Mouse (Mus musculus): ENCODE measurements around the gene Znrf2.

Gene Znrf2

DNA sequence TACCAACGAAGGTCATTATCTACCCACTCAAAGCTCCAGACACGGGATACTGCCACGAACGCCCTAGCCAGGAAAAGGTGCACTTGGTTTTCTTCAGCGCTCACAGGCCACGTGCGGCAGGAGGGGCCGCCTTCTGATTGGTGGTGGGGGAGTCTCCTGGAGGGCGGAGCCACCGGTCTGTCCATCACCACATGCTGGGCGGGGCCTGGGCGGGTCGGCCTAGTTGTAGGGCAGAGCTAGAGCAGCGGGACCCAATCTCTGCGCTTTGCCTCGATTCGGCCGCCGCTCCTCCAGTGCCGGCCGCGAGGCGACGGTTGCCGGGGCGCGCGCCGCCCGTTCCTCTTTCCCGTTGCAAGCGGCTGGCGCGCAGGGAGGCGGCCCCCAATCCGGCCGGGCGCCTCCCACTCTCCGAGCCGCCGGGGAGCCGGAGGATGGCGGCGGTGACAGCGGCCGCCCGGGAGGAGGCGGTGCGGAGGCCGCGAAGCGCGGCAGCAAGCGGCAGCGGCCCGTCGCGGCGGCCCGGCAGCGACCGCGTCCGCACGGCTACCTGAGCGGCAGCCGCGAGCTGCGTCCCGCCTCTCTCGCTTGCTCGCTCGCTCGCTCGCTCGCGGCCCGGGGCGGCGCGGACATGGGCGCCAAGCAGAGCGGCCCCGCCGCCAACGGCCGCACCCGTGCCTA lies at the start of gene Znrf2:
Gene Znrf2, plus strand, starts transcription at position 529 of the 678 bp plus-strand sequence.
- DNase-seq (ENCODE audit: low read depth, low spot score) = peak; percentile 97
- Histone ChIP-seq H3K36me3 (ENCODE audit: control insufficient read depth, insufficient read depth, low read length, poor library complexity, severe bottlenecking) (no peaks in the 10 kb centered on the region), H3K27me3 (ENCODE audit: control insufficient read depth, insufficient read depth, low read length, poor library complexity, severe bottlenecking) (no peaks in the 10 kb centered on the region)

DNA sequence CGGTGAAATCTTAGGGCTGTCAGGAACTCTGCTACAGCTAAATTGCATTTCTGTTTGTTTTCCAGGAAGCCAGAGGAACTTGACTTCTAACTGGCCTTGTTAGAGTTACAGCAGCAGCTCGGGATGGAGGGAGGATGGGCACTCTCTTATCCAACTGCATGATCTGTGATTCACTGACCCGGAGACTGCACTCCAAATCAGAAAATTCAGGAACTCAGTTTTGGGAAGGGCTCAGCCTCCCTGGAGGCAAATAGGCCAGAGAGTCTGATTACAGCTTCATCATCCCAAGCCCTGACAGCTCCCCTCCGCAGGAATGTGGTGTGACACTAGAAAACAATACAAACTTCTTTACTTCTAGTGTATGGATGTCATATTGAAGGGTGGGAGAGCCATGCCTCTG lies 49.0 kb upstream of the Znrf2 start:
- H3K36me3 ChIP-seq (ENCODE audit: control insufficient read depth, insufficient read depth, low read length, poor library complexity, severe bottlenecking) = no peaks in the 10 kb centered on the region
- H3K27me3 ChIP-seq (ENCODE audit: control insufficient read depth, insufficient read depth, low read length, poor library complexity, severe bottlenecking) = no peaks in the 10 kb centered on the region
- no peak for DNase-seq (ENCODE audit: low read depth, low spot score)

- Histone ChIP-seq H3K36me3 (ENCODE audit: control insufficient read depth, insufficient read depth, low read length, poor library complexity, severe bottlenecking) (no peaks in the 10 kb centered on the region), H3K27me3 (ENCODE audit: control insufficient read depth, insufficient read depth, low read length, poor library complexity, severe bottlenecking) (no peaks in the 10 kb centered on the region)
- no peak for DNase-seq (ENCODE audit: low read depth, low spot score)
Observed at GRCm38 (mm10) chr6:54770766-54771165, 46.0 kb upstream of the Znrf2 start.

- no peak for DNase-seq (ENCODE audit: low read depth, low spot score)
- Histone ChIP-seq H3K27me3 (ENCODE audit: control insufficient read depth, insufficient read depth, low read length, poor library complexity, severe bottlenecking) (no peaks in the 10 kb centered on the region), H3K36me3 (ENCODE audit: control insufficient read depth, insufficient read depth, low read length, poor library complexity, severe bottlenecking) (no peaks in the 10 kb centered on the region)
Observed at GRCm38 (mm10) chr6:54771171-54771570, 45.5 kb upstream of the Znrf2 start.

DNA sequence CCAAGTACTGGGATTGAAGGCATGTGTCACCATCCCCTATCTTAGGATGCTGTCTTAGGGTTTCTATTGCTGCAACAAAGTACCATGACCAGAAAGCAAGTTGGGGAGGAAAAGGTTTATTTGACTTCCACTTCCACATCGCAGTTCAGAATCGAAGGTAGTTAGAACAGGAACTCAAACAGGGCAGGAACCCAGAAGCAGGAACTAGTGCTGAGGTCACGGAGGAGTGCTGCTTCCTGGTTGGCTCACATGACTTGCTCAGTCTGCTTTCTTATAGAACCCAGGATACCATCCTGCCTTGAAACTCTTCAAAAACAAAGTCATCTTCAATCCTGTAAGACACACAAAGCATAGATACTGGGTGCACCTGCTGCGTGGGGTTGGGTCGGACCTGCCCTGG lies 44.6 kb upstream of the Znrf2 start:
- DNase-seq (ENCODE audit: low read depth, low spot score) = peak; percentile 49
- Histone ChIP-seq H3K36me3 (ENCODE audit: control insufficient read depth, insufficient read depth, low read length, poor library complexity, severe bottlenecking) (no peaks in the 10 kb centered on the region), H3K27me3 (ENCODE audit: control insufficient read depth, insufficient read depth, low read length, poor library complexity, severe bottlenecking) (no peaks in the 10 kb centered on the region)

DNA sequence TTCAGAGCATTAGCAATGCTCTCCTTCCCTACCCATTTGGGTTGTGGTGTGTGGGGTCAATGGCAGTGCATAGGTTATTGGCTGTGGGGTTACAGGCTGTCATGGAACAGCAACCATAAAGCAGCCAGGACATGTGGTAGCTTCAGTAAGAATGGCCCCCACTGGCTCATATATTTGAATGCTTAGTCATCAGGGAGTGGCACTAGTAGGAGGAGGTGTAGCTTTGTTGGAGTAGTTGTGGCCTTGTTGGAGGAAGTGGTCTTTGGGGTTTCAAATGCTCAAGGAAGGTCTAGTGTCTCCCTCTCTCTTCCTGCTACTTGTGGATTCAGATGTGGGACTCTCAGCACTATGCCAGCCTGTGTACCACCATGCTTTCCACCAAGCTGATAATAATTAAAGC lies 41.0 kb upstream of the Znrf2 start:
- no peak for DNase-seq (ENCODE audit: low read depth, low spot score)

GRCm38 (mm10) chr6:54777661-54778060 lies 39.1 kb upstream of the Znrf2 start:
- Histone ChIP-seq H3K27me3 (ENCODE audit: control insufficient read depth, insufficient read depth, low read length, poor library complexity, severe bottlenecking) (no peaks in the 10 kb centered on the region; the same call in 1 of the 2 replicates), H3K36me3 (ENCODE audit: control insufficient read depth, insufficient read depth, low read length, poor library complexity, severe bottlenecking) (no peaks in the 10 kb centered on the region)
- DNase-seq (ENCODE audit: low read depth, low spot score) = no peak

More for the DNA sequence above, 41.0 kb upstream of the Znrf2 start:
- H3K27me3 ChIP-seq (ENCODE audit: control insufficient read depth, insufficient read depth, low read length, poor library complexity, severe bottlenecking) = no peaks in the 10 kb centered on the region; the same call in 1 of the 2 replicates
- no peaks in the 10 kb centered on the region for H3K36me3 ChIP-seq (ENCODE audit: control insufficient read depth, insufficient read depth, low read length, poor library complexity, severe bottlenecking)

GRCm38 (mm10) chr6:54779968-54780367 lies 36.7 kb upstream of the Znrf2 start:
- no peaks in the 10 kb centered on the region; the same call in 1 of the 2 replicates for H3K27me3 ChIP-seq (ENCODE audit: control insufficient read depth, insufficient read depth, low read length, poor library complexity, severe bottlenecking)
- DNase-seq (ENCODE audit: low read depth, low spot score) = no peak
- H3K36me3 ChIP-seq (ENCODE audit: control insufficient read depth, insufficient read depth, low read length, poor library complexity, severe bottlenecking) = no peaks in the 10 kb centered on the region

- DNase-seq (ENCODE audit: low read depth, low spot score) = no peak
- Histone ChIP-seq H3K36me3 (ENCODE audit: control insufficient read depth, insufficient read depth, low read length, poor library complexity, severe bottlenecking) (no peaks in the 10 kb centered on the region), H3K27me3 (ENCODE audit: control insufficient read depth, insufficient read depth, low read length, poor library complexity, severe bottlenecking) (no peaks in the 10 kb centered on the region; the same call in 1 of the 2 replicates)
Observed at GRCm38 (mm10) chr6:54780569-54781304, 36.0 kb upstream of the Znrf2 start.

- no peak for DNase-seq (ENCODE audit: low read depth, low spot score)
Observed at GRCm38 (mm10) chr6:54781881-54782280, 34.8 kb upstream of the Znrf2 start.

DNA sequence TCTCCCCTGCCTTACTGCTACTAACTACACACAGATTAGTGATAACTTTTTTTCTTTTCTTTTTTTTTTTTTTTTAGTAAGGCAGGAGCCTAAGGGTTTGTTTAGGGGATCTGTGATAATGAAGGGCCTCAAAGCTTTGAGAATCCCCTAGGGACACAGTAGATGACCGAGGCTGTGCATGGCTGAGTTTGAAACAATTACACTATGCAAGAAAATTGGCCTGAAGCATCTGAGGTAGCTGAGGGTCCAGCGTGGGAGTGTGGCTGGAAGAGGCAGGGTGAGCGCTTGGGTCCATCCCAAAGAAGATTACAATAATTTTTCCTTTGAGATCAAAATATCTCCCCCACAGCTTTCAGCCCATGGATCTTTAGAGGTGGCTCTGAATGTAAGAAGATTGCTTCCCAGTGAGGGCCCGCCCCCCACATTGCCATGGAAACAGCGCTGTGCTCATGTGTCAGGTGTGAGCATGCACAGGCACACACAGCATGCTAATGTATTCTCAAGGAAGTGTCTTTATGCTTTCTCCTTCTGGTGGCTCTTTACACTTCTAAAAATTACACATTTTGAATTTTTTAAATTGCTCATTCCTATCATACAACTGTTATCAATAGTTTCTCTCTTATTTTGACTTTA lies 31.5 kb upstream of the Znrf2 start:
- H3K27me3 ChIP-seq (ENCODE audit: control insufficient read depth, insufficient read depth, low read length, poor library complexity, severe bottlenecking) = no peaks in the 10 kb centered on the region
- DNase-seq (ENCODE audit: low read depth, low spot score) = no peak
- H3K36me3 ChIP-seq (ENCODE audit: control insufficient read depth, insufficient read depth, low read length, poor library complexity, severe bottlenecking) = no peaks in the 10 kb centered on the region

More at GRCm38 (mm10) chr6:54781881-54782280, 34.8 kb upstream of the Znrf2 start:
- Histone ChIP-seq H3K27me3 (ENCODE audit: control insufficient read depth, insufficient read depth, low read length, poor library complexity, severe bottlenecking) (no peaks in the 10 kb centered on the region; the same call in 1 of the 2 replicates), H3K36me3 (ENCODE audit: control insufficient read depth, insufficient read depth, low read length, poor library complexity, severe bottlenecking) (no peaks in the 10 kb centered on the region)

DNA sequence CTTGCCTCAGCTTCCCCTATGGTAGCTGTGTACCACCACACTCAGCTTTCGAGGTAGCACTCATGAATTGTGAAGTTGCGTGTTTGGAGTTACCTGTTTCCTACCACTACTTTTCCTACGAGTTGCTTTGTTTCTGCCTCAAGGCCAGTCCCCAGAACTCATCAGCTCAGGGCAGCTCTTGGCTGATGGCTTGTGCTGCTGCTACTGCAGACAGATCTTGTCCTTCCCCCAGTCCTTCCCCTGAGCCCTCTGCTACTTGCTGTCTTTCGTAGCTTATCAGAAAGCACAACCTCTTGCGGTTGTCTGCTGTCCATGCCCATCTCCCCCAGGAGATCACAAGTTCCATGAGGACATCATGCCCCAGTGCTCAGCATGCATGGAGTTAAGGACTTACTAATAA lies 29.9 kb upstream of the Znrf2 start:
- Histone ChIP-seq H3K36me3 (ENCODE audit: control insufficient read depth, insufficient read depth, low read length, poor library complexity, severe bottlenecking) (no peaks in the 10 kb centered on the region), H3K27me3 (ENCODE audit: control insufficient read depth, insufficient read depth, low read length, poor library complexity, severe bottlenecking) (no peaks in the 10 kb centered on the region)
- DNase-seq (ENCODE audit: low read depth, low spot score) = no peak

- DNase-seq (ENCODE audit: low read depth, low spot score) = no peak
- no peaks in the 10 kb centered on the region for H3K27me3 ChIP-seq (ENCODE audit: control insufficient read depth, insufficient read depth, low read length, poor library complexity, severe bottlenecking)
Observed at GRCm38 (mm10) chr6:54788493-54788892, 28.2 kb upstream of the Znrf2 start.

GRCm38 (mm10) chr6:54789139-54789538 lies 27.6 kb upstream of the Znrf2 start:
- Histone ChIP-seq H3K27me3 (ENCODE audit: control insufficient read depth, insufficient read depth, low read length, poor library complexity, severe bottlenecking) (no peaks in the 10 kb centered on the region), H3K36me3 (ENCODE audit: control insufficient read depth, insufficient read depth, low read length, poor library complexity, severe bottlenecking) (no peaks in the 10 kb centered on the region)
- no peak for DNase-seq (ENCODE audit: low read depth, low spot score)

More at GRCm38 (mm10) chr6:54788493-54788892, 28.2 kb upstream of the Znrf2 start:
- H3K36me3 ChIP-seq (ENCODE audit: control insufficient read depth, insufficient read depth, low read length, poor library complexity, severe bottlenecking) = no peaks in the 10 kb centered on the region

DNA sequence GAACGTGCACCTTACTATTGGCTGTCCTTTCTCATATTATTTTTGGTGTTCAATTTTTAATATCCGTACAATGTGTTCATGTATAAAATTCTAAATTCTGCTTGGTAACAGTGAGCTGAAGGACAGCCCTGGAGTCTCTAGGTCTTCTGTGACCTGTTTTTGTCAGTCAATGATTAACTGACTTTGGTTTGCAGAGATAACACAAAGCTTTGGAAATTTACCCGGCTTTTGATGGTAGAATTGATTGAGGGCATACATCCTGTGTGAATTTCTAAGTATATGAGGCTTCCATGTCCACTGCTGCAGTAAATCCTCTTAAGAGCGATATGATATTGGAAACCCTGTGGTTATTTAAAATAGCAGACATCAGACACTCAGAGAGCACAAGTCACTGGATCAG lies 26.6 kb upstream of the Znrf2 start:
- DNase-seq (ENCODE audit: low read depth, low spot score) = no peak
- Histone ChIP-seq H3K36me3 (ENCODE audit: control insufficient read depth, insufficient read depth, low read length, poor library complexity, severe bottlenecking) (no peaks in the 10 kb centered on the region), H3K27me3 (ENCODE audit: control insufficient read depth, insufficient read depth, low read length, poor library complexity, severe bottlenecking) (no peaks in the 10 kb centered on the region)

Data from splenic B cell, adult 2 months (primary cell).